Mouse (Mus musculus) ES-Bruce4 (cell line): Measurements from ENCODE around the gene Sp3.

Source experiments
- CTCF ChIP-seq: IDR thresholded peaks from one replicate; pipeline ENCODE4 v1.8.1; 2011; ENCODE audit warnings: low read depth, low read length
- EP300 ChIP-seq: IDR thresholded peaks from 2 replicates; pipeline ENCODE4 v1.6.1; 2011; ENCODE audit warnings: low read depth, low read length; ENCODE audit not compliant: insufficient read depth
- POLR2A ChIP-seq: IDR thresholded peaks from one replicate; pipeline ENCODE4 v1.8.1; 2011; ENCODE audit warnings: low read length; ENCODE audit not compliant: insufficient read depth

GRCm38 (mm10) chr2:73000194-73000593 is 19.9 kb upstream of the Sp3 start:
- TF ChIP-seq CTCF, result no peak
- no peak for TF ChIP-seq POLR2A
- no peak for TF ChIP-seq EP300
